Mouse (Mus musculus): ENCODE results near the gene Oosp2. TPM values are rescaled to one million over a fixed set of nuclear protein-coding genes. Genes with fewer than 3 reads are reported as not detected.

Oosp2 gene
- total RNA-seq, 2 experiments from 2014 or later: not detected

DNA sequence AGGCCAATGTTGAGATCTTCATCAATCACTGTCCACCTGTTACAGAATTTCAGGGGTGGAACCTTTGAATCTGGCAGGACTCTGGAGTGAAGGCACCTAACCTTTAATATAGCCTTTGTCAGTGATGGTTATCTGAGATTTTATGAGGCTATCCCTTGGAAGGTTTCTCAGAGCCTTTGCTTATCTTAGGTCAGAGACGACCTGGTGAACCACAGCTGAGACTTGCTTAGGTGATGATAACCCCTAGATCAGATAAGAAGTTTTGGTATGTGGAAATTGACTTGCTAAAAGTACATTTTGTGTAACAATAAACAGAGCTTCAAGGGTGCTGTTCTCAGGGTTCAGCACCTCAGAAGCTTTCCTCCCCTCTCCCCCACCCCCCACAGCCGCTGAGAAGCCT lies 48.1 kb downstream of the Oosp2 start:
- intact Hi-C loops (cut with DNase I; ENCODE audit: low total_unique reads): no loop called here
- no peak for DNase-seq

DNA sequence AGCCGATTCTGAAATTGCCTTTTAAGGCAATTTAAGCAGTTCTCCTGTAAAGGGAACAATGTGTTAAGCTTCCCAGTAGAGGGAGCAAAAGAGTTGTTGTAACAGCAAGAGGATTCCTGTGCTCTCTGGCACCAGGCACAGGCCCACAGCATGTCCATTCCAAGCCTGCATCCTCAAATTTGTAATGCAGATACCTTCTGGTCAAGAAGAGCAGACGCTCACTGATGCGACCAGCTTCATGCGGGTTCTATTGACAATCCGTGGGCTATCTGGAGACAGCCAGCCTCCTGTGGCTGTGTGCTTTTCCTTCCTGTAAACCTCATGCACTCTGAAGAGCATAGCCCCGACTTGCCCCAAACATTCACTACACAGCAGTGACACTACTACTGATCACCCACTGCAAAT lies 48.8 kb downstream of the Oosp2 start:
- DNase-seq: no peak
- intact Hi-C loops (cut with DNase I; ENCODE audit: low total_unique reads): no loop called here

DNA sequence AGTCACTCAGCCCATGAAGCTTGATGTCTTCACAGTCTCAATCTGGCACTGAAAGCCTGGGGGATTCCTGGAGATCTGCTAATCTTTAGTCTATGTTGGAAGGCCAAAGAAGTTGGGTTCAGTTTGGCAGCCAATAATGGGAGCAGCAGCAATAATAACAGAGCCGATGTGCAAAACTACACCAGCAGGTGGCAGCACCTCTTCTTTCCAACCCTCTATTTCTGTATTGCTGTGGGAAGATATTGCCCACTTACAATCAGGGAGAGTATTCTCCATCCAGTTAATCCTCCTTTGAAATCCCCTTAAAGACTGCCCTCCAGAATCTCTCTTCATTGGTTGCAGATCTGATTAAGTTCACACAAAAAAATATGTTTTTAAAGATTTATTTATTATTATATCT lies 52.2 kb downstream of the Oosp2 start:
- DNase-seq: no peak
- intact Hi-C loops (cut with DNase I; ENCODE audit: low total_unique reads): no loop called here

DNA sequence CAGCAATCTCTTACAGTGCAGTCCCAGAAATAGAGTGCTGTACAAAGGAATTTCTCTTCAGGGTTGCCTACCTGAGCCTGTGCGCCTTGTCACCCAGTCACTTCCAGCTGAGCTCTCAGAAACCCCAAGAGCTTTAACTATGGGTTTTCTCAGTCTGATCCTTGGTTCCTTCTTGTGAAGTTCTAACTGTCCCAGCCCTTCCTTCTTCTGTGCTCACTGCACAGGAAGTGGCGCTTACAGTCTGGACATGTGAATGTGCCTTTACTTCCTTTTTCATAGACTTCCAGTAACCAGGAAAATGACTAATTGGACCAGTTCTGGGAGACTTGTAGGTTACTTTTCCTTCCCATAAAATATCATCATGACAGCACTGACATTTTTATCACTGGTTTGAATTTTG lies 55.8 kb downstream of the Oosp2 start, which contains the start of gene Ms4a6d:
TSS of gene Ms4a6d (minus strand) at position 247 of the 400 bp plus-strand sequence.
- no peak for DNase-seq
- intact Hi-C loops (cut with DNase I; ENCODE audit: low total_unique reads): no loop called here

DNA sequence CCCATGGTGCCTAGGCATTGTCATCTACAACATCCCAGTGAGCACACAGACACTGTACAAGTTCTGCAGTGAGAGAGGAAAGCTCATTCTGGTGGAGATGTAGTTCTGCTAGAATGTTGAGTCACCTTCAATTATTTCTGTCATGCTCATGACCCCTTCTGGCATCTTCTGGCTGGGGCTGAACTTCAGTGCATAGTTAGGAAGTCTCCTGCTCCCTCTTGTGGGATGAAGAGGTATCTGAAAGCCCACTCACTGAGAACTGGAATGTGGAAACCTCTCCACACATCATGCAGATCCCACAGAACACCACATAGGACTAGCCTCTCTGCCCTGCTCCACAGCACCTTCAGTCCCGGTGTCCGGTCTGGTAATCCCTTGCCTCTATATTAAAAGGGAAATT lies 58.3 kb downstream of the Oosp2 start:
- peak; percentile 4 for DNase-seq
- intact Hi-C loops (cut with DNase I; ENCODE audit: low total_unique reads): no loop called here

DNA sequence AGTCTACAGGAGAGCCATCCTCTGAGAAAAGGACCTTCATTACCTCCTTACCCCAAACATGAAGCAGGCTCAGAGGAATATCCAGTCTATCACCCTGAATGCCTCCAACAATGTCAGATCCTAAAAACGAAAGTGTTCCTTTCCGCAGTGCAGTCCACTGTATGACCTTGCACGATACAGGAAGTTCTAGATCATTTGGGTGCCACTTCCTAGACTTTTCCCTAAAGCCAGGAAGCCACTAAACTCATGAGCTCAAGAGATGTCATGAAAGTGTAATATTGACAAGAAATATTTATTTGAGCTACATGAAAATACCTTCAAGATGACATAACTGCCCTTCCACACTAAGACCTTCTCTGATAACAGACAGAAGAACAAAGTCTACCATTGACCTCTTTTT lies 59.0 kb downstream of the Oosp2 start:
- no peak for DNase-seq
- intact Hi-C loops (cut with DNase I; ENCODE audit: low total_unique reads): no loop called here

Other genes starting within 250 kb of the Oosp2 start
- gene Ms4a4b, start 217.0 kb downstream of the Oosp2 start, total RNA-seq (2021): under 1 TPM in 1 of 2 experiments, not detected in 1; 0.20 TPM
- 1 to 10 TPM; 3.9 to 6.8 TPM for gene Ms4a6c, start 191.2 kb downstream of the Oosp2 start, total RNA-seq (2021)
- gene Gm8369, start 174.6 kb downstream of the Oosp2 start, total RNA-seq (2021): under 1 TPM in 1 of 2 experiments, not detected in 1; 0.29 TPM
- 1 to 10 TPM; 1.6 to 5.5 TPM for gene Ms4a6b, start 144.0 kb downstream of the Oosp2 start, total RNA-seq (2021)
- 1 to 10 TPM; 4.7 to 5.3 TPM for gene Ms4a4d, start 123.8 kb downstream of the Oosp2 start, total RNA-seq (2021)
- 1 to 10 TPM; 1.5 to 2.3 TPM for gene Ms4a6d, start 55.7 kb downstream of the Oosp2 start, total RNA-seq (2021)
- under 1 TPM; 0.27 to 0.29 TPM for gene Ms4a2, start 36.8 kb downstream of the Oosp2 start, total RNA-seq (2021)
- not detected for gene Ms4a3, start 19.7 kb downstream of the Oosp2 start, total RNA-seq (2021)
- not detected for gene Oosp1, start 30.6 kb upstream of the Oosp2 start, total RNA-seq (2021)
- not detected for gene Oosp3, start 36.5 kb upstream of the Oosp2 start, total RNA-seq (2021)
- not detected for gene Gif, start 87.0 kb upstream of the Oosp2 start, total RNA-seq (2021)
- 10 to 100 TPM; 48.9 to 53.2 TPM for gene Mrpl16, start 109.8 kb upstream of the Oosp2 start, total RNA-seq (2021)
- gene Stx3, start 158.8 kb upstream of the Oosp2 start, total RNA-seq (2021): 1 to 10 TPM; 1.6 to 3.0 TPM
- gene Olfr1417, start 178.7 kb upstream of the Oosp2 start, total RNA-seq (2021): not detected
- gene Olfr1418, start 200.5 kb upstream of the Oosp2 start, total RNA-seq (2021): not detected
- gene Olfr1419, start 214.5 kb upstream of the Oosp2 start, total RNA-seq (2021): not detected
- not detected for gene Olfr1420, start 226.0 kb upstream of the Oosp2 start, total RNA-seq (2021)